Mouse (Mus musculus) liver, embryonic 11.5 days (tissue): ENCODE data around the gene Mtx1. TPM values are rescaled to one million over a fixed set of nuclear protein-coding genes. Genes with fewer than 3 reads are reported as not detected.
A peak's percentile ranks its signal among the peaks of the same experiment; 100 is the strongest.

ENCODE experiments used
- ATAC-seq: fragments of 200-750 bp; cut with Nextera tagmentation; replicated peaks from 2 replicates; pipeline ENCODE4 v1.8.0; 2017; ENCODE audit warnings: moderate number of reproducible peaks, mild to moderate bottlenecking, moderate TSS enrichment, moderate library complexity; ENCODE audit not compliant: low FRiP score
- DNase-seq: peaks from one replicate; pipeline ENCODE4 v3.0.0-alpha.2; 2017; ENCODE audit warnings: low spot score
- H3K27ac ChIP-seq: fragments of 300-500 bp; sonication (generic); 2 replicates; pipeline ENCODE4 v1.5.1; 2014; ENCODE audit warnings: mild to moderate bottlenecking, low read depth, low read length, control low read depth
- H3K27me3 ChIP-seq: fragments of 300-500 bp; sonication (generic); replicated peaks from 2 replicates; pipeline ENCODE4 v1.6.1; 2014; ENCODE audit warnings: low read length, mixed read lengths; ENCODE audit not compliant: control insufficient read depth, insufficient read depth
- H3K36me3 ChIP-seq: fragments of 300-500 bp; sonication (generic); 2 replicates; pipeline ENCODE4 v1.6.1; 2014; ENCODE audit warnings: mild to moderate bottlenecking, low read length, moderate library complexity, mixed read lengths; ENCODE audit not compliant: control insufficient read depth, insufficient read depth
- H3K4me1 ChIP-seq: fragments of 300-500 bp; sonication (generic); replicated peaks from 2 replicates; pipeline ENCODE4 v1.6.1; 2014; ENCODE audit warnings: low read length, mixed read lengths; ENCODE audit not compliant: control insufficient read depth, insufficient read depth
- H3K4me2 ChIP-seq: fragments of 300-500 bp; sonication (generic); 2 replicates; pipeline ENCODE4 v1.6.1; 2014; ENCODE audit warnings: mild to moderate bottlenecking, control low read depth, moderate library complexity
- H3K4me3 ChIP-seq: fragments of 300-500 bp; sonication (generic); 2 replicates; pipeline ENCODE4 v1.5.1; 2014; ENCODE audit warnings: low read depth, low read length, control low read depth
- H3K9ac ChIP-seq: fragments of 300-500 bp; sonication (generic); 2 replicates; pipeline ENCODE4 v1.6.1; 2014; ENCODE audit warnings: low read depth, low read length, control low read depth
- H3K9me3 ChIP-seq: fragments of 300-500 bp; sonication (generic); 2 replicates; pipeline ENCODE4 v1.6.1; 2016; ENCODE audit warnings: low read length, inconsistent platforms, mixed read lengths; ENCODE audit not compliant: control insufficient read depth
- WGBS: fragments of 180-500 bp; shearing (Covaris S2); extraction: QIAGEN DNeasy Blood & Tissue Kit; methylation state at CpG from one replicate; pipeline ENCODE4 v1.1.7; 2014; 5-methylcytosine and 5-hydroxymethylcytosine counted together
- polyA plus RNA-seq: library from polyadenylated mRNA; unstranded; fragments of >200 nt; fragmentation: Nextera tagmentation; extraction: Ambion mirVana; gene quantifications from 2 replicates; pipeline ENCODE4 v1.2.1, GENCODE M21; 2014

The Mtx1 gene
- polyA plus RNA-seq, 1 experiment from 2014 or later = 219 TPM

DNA sequence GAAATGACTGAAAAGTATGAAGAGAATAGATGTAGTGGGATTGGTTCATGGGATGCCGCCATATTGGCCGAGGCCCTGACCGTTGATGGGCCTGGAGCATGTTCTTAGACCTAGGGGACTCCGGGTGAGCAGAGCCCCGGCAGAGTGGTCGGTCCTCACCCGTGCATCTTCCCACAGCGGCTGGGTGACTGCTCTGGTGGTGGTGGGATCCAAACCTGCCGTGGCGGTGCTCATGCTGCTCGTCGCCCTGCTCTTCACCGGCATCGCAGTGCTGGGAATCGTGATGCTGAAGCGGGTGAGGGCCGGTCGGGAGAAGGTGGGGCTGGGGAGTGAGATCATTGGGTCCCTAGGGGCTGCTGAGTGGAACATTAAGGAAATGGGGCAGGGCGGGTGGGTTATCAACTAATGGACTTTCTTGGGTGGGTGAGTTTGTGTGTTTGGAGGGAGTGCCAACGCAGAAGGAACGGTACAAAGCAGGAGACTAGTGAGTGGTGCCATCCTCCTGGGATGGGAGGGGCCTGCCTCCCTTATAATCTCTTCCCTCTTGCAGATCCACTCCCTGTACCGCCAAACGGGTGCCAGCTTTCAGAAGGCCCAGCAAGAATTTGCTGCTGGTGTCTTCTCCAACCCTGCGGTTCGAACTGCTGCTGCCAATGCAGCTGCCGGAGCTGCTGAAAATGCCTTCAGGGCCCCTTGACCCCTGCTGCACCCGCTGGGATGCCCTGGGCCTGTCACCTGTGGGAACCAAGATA lies 45.0 kb downstream of the Mtx1 start:
- peaks cover 37% of the 10 kb centered on the region for H3K4me1 ChIP-seq
- no peak overlapping the region for H3K9ac ChIP-seq
- DNase-seq = no peak
- no peaks in the 10 kb centered on the region for H3K27me3 ChIP-seq
- H3K9me3 ChIP-seq = no peaks in the 10 kb centered on the region
- H3K4me3 ChIP-seq = no peak overlapping the region
- H3K4me2 ChIP-seq = no peak overlapping the region
- H3K27ac ChIP-seq = 0 out of 2 replicates have a peak overlapping the region, but pooled peaks have one; percentile 45
- ATAC-seq = no peak
- WGBS = 89% methylated on average over 27 of the region's 27 CpGs
- peaks cover 31% of the 10 kb centered on the region for H3K36me3 ChIP-seq

DNA sequence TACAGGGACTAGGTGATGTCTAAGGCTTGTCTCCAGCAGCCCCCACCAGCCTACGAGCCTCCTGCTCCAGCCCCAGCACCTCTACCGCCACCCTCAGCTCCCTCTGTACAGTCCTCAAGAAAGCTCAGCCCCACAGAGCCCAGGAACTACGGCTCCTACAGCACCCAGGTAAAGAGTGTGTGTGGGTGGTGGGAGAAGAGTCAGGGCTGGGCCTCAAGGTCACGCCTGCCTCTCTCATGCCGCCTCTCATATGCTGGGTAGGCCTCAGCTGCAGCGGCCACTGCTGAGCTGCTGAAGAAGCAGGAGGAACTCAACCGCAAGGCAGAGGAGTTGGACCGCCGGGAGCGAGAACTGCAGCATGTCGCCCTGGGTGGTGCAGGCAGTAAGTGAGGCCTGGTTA lies 47.8 kb downstream of the Mtx1 start:
- Histone ChIP-seq H3K4me3 (peak overlapping the region; percentile 84), H3K9me3 (no peaks in the 10 kb centered on the region), H3K4me1 (peaks cover 32% of the 10 kb centered on the region), H3K4me2 (peak overlapping the region; percentile 76), H3K27ac (0 out of 2 replicates have a peak overlapping the region, but pooled peaks have one; percentile 6), H3K36me3 (peaks cover 50% of the 10 kb centered on the region), H3K9ac (peak overlapping the region; percentile 90; the same call in 1 of the 2 replicates), H3K27me3 (no peaks in the 10 kb centered on the region)
- no peak for DNase-seq
- no peak for ATAC-seq
- WGBS = 85% methylated on average over 11 of the region's 11 CpGs

DNA sequence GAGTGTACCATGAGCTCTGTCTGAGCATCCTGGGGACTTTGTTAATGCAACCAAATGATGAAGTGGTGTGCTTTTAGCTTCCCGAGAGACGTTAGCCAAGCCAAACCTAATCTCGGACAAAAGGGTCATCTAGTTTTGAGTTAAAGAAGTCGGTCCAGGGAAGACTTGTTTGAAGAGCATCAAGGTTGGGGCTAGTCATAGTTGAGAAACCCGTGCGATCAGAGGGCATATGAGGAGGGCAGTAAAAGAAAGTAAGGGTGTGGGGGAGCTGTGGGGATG lies 48.8 kb downstream of the Mtx1 start:
- Histone ChIP-seq H3K9me3 (no peaks in the 10 kb centered on the region), H3K4me3 (peak overlapping the region; percentile 84), H3K27ac (peak overlapping the region; percentile 75), H3K27me3 (no peaks in the 10 kb centered on the region), H3K9ac (peak overlapping the region; percentile 90), H3K36me3 (peaks cover 60% of the 10 kb centered on the region), H3K4me1 (peaks cover 24% of the 10 kb centered on the region), H3K4me2 (peak overlapping the region; percentile 76)
- ATAC-seq (no peak), DNase-seq (no peak)
- WGBS = 7% methylated on average over 6 of the region's 6 CpGs

DNA sequence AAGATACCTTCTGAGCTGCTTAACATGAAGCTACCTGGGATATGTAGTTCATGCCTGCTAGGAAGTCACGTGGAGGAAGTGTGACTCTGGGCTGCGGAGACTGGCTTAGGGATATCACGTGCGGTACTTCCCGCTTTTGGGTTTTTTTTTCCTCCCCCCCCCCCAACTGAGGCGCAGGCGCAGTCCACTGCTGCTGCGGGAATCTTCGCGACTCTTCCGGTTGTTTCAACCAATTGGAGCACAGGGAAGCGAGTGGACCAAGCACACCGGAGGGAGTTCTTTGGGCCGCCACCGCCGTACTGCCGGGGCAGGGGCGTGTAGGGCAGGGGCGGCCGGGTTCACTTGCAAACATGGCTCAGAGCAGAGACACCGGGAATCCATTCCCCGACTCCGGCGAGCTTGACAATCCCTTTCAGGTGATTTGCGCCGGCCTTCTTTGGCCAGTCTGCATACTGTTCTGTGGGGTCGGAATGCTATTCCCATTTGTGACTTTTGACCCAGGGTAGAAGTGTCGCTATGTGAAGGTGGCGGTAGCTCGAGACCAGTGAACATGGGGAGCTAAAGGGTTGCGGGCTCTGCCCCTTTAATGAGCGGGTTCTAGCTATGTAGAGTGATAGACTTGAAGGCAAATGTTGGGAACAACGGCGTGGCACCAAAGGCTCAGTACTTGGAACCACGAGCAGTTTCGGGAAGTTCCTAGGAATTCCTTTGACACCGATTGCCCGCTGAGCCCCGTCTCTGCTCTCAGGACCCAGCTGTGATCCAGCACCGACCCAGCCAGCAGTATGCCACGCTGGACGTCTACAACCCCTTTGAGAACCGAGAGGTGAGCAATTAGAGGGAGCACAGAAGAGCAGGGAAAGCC lies 49.4 kb downstream of the Mtx1 start, which contains the start of gene Scamp3:
Gene Scamp3, plus strand, starts transcription at position 232 of the 865 bp plus-strand sequence.
- Histone ChIP-seq H3K9me3 (no peaks in the 10 kb centered on the region), H3K27ac (peak within 1 kb of the TSS; percentile 75), H3K27me3 (no peaks in the 10 kb centered on the region), H3K4me3 (peak within 1 kb of the TSS; percentile 84), H3K36me3 (peaks cover 66% of the 10 kb centered on the region), H3K9ac (peak within 1 kb of the TSS; percentile 90), H3K4me2 (peak within 1 kb of the TSS; percentile 76), H3K4me1 (peaks cover 18% of the 10 kb centered on the region)
- DNase-seq = peak; percentile 93
- WGBS = under 1% methylated on average over 43 of the region's 43 CpGs
- peak; percentile 92 for ATAC-seq

DNA sequence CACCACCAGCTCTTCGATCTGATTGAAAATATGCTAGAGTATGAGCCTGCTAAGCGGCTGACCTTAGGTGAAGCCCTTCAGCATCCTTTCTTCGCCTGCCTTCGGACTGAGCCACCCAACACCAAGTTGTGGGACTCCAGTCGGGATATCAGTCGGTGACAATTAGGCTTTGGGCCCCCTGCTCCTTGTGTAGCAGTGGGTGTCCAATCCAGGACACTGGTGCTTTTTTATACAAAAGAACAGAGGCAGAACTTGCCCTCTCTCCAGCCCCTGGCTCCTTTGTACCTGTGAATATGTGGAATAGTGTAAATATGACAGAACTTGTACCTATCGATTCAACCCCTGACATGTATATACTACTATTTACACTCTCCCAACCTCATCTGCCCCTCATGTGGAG lies 50.5 kb downstream of the Mtx1 start:
- H3K4me3 ChIP-seq = no peak overlapping the region
- no peaks in the 10 kb centered on the region for H3K27me3 ChIP-seq
- H3K4me2 ChIP-seq = peak overlapping the region; percentile 48
- ATAC-seq (no peak), DNase-seq (no peak)
- peak overlapping the region; percentile 35; the same call in 1 of the 2 replicates for H3K9ac ChIP-seq
- H3K27ac ChIP-seq = peak overlapping the region; percentile 41
- no peaks in the 10 kb centered on the region for H3K9me3 ChIP-seq
- WGBS = 84% methylated on average over 7 of the region's 7 CpGs
- H3K4me1 ChIP-seq = peaks cover 15% of the 10 kb centered on the region
- H3K36me3 ChIP-seq = peaks cover 65% of the 10 kb centered on the region

DNA sequence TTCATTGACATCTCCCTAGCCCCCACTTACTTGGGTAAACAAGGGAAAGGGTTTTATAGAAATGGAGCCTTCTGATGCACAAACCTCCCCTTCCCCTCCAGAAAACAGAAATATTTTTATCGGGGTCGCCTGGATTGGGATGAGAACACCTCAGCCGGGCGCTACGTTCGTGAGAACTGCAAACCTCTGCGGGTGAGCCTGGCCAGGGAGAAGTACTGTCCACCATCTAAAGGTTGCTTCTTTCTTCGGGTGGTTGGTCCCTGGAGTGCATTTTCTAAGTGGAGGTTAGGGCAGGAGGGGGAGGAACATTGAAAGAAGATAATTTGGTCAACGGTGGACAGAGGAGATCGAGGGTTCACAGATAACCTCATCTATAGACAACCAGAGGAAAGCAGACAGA lies 51.3 kb downstream of the Mtx1 start:
- no peak overlapping the region for H3K4me2 ChIP-seq
- H3K9me3 ChIP-seq = no peaks in the 10 kb centered on the region
- DNase-seq (no peak), ATAC-seq (no peak)
- H3K4me1 ChIP-seq = peaks cover 15% of the 10 kb centered on the region
- no peak overlapping the region for H3K9ac ChIP-seq
- no peak overlapping the region for H3K4me3 ChIP-seq
- H3K27ac ChIP-seq = no peak overlapping the region
- H3K36me3 ChIP-seq = peaks cover 61% of the 10 kb centered on the region
- H3K27me3 ChIP-seq = no peaks in the 10 kb centered on the region
- WGBS = 89% methylated on average over 10 of the region's 10 CpGs

DNA sequence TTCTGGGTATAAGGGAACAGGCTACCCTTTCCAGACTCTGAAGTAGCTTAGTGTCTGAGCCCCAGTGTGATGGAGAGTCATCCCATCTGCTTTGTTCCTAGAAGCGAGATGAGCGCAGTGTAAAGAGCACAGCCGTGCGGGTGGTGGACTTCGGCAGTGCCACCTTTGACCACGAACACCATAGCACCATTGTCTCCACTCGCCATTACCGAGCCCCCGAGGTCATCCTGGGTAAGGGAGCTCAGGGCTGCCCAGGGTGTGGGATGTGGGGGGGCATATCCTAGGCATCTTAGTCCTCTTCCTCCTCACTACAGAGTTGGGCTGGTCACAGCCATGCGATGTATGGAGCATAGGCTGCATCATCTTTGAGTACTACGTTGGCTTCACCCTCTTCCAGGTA lies 52.0 kb downstream of the Mtx1 start:
- no peak for ATAC-seq
- no peak for DNase-seq
- H3K4me3 ChIP-seq = no peak overlapping the region
- H3K4me1 ChIP-seq = peaks cover 15% of the 10 kb centered on the region
- no peak overlapping the region for H3K4me2 ChIP-seq
- no peaks in the 10 kb centered on the region for H3K9me3 ChIP-seq
- WGBS = 90% methylated on average over 11 of the region's 11 CpGs
- peaks cover 61% of the 10 kb centered on the region for H3K36me3 ChIP-seq
- no peak overlapping the region for H3K9ac ChIP-seq
- no peaks in the 10 kb centered on the region for H3K27me3 ChIP-seq
- H3K27ac ChIP-seq = no peak overlapping the region

DNA sequence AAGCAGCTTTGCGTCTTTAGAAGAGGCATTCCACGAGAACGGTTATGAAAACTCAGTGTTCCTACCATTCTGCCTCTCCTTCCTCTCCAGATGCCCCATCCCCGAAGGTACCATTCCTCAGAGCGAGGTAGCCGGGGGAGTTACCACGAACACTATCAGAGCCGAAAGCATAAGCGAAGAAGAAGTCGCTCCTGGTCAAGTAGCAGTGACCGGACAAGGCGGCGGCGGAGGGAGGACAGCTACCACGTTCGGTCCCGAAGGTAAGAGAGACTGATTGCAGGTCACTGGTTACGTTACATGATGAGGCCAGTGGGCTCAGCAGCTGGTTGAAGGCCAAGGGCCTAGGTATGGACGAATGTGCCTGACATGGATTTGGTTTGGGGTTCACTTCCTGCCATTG lies 59.9 kb downstream of the Mtx1 start:
- Histone ChIP-seq H3K27ac (no peak overlapping the region), H3K9ac (no peak overlapping the region), H3K4me2 (peak overlapping the region; percentile 82; the same call in 1 of the 2 replicates), H3K36me3 (peaks cover 39% of the 10 kb centered on the region), H3K4me1 (peaks cover 16% of the 10 kb centered on the region), H3K4me3 (no peak overlapping the region), H3K9me3 (no peaks in the 10 kb centered on the region), H3K27me3 (no peaks in the 10 kb centered on the region)
- no peak for ATAC-seq
- DNase-seq = no peak
- WGBS = 95% methylated on average over 19 of the region's 19 CpGs
